Mouse (Mus musculus) liver, embryonic 13.5 days (tissue): ENCODE measurements around the gene Farp2. TPM values are rescaled to one million over a fixed set of nuclear protein-coding genes. Genes with fewer than 3 reads are reported as not detected.
A peak's percentile ranks its signal among the peaks of the same experiment; 100 is the strongest.

ENCODE experiments used
- ATAC-seq: fragments of 200-750 bp; cut with Nextera tagmentation; 2 replicates; pipeline ENCODE4 v1.8.0; 2017; ENCODE audit warnings: low read depth, mild to moderate bottlenecking, moderate number of reproducible peaks, moderate library complexity
- DNase-seq: peaks from one replicate; pipeline ENCODE4 v3.0.0; 2022
- H3K27ac ChIP-seq: fragments of 300-500 bp; sonication (generic); 2 replicates; pipeline ENCODE4 v1.5.1; 2015; ENCODE audit warnings: moderate library complexity, mild to moderate bottlenecking, inconsistent platforms
- H3K27me3 ChIP-seq: fragments of 300-500 bp; sonication (generic); 2 replicates; pipeline ENCODE4 v1.6.1; 2015; ENCODE audit warnings: mild to moderate bottlenecking, inconsistent platforms
- H3K36me3 ChIP-seq: fragments of 300-500 bp; sonication (generic); 2 replicates; pipeline ENCODE4 v1.6.1; 2015; ENCODE audit warnings: mild to moderate bottlenecking, inconsistent platforms
- H3K4me1 ChIP-seq: fragments of 300-500 bp; sonication (generic); replicated peaks from 2 replicates; pipeline ENCODE4 v1.6.1; 2015; ENCODE audit warnings: inconsistent platforms
- H3K4me2 ChIP-seq: fragments of 300-500 bp; sonication (generic); 2 replicates; pipeline ENCODE4 v1.6.1; 2015; ENCODE audit warnings: inconsistent platforms, mild to moderate bottlenecking, moderate library complexity
- H3K4me3 ChIP-seq: fragments of 300-500 bp; sonication (generic); replicated peaks from 2 replicates; pipeline ENCODE4 v1.5.1; 2015; ENCODE audit warnings: mild to moderate bottlenecking, inconsistent platforms
- H3K9ac ChIP-seq: fragments of 300-500 bp; sonication (generic); 2 replicates; pipeline ENCODE4 v1.6.1; 2015; ENCODE audit warnings: mild to moderate bottlenecking, inconsistent platforms
- H3K9me3 ChIP-seq: fragments of 300-500 bp; sonication (generic); replicated peaks from 2 replicates; pipeline ENCODE4 v1.6.1; 2016; ENCODE audit warnings: inconsistent platforms
- WGBS: fragments of 180-500 bp; shearing (Covaris S2); methylation state at CpG from one replicate; pipeline ENCODE4 v1.1.7; 2015; ENCODE audit not compliant: insufficient replicate concordance; 5-methylcytosine and 5-hydroxymethylcytosine counted together
- polyA plus RNA-seq: library from polyadenylated mRNA; unstranded; fragments of >200 nt; fragmentation: Nextera tagmentation; extraction: Ambion mirVana; gene quantifications from 2 replicates; pipeline ENCODE4 v1.2.1, GENCODE M21; 2015

Farp2 gene
- polyA plus RNA-seq, 1 experiment from 2014 or later = 0.77 TPM

DNA sequence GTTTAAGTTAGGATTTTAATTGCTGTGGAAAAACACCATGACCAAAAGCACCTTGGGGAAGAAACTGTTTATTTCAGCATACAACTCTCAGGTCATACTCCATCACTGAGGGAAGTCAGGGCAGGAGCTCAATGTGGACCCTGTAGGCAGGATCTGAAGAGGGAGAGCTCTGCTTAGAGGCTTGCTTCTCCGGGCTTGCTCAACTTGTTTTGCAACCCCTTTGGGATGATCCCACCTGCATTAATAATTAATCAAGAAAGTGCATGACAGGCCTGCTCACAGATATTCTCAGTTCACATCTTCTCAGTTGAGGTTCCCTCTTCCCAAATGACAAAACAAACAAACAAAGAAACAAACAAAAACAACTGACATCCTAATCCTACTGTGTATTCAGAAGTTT lies 51.8 kb downstream of the Farp2 start:
- Histone ChIP-seq H3K4me1 (peaks cover 7% of the 10 kb centered on the region; the same call in 1 of the 2 replicates), H3K4me2 (no peak overlapping the region), H3K27ac (no peak overlapping the region), H3K36me3 (no peaks in the 10 kb centered on the region), H3K9ac (no peak overlapping the region), H3K9me3 (no peaks in the 10 kb centered on the region), H3K4me3 (no peak overlapping the region), H3K27me3 (no peaks in the 10 kb centered on the region)
- DNase-seq (no peak), ATAC-seq (no peak)
- 70% methylated on average over 1 of the region's 1 CpGs for whole genome bisulfite sequencing

- DNase-seq (no peak), ATAC-seq (no peak)
- Histone ChIP-seq H3K9me3 (no peaks in the 10 kb centered on the region), H3K9ac (no peak overlapping the region), H3K27me3 (no peaks in the 10 kb centered on the region), H3K36me3 (no peaks in the 10 kb centered on the region), H3K4me2 (no peak overlapping the region), H3K4me3 (no peak overlapping the region), H3K4me1 (peaks cover 7% of the 10 kb centered on the region; the same call in 1 of the 2 replicates), H3K27ac (no peak overlapping the region)
- 52% methylated on average over 3 of the region's 3 CpGs for WGBS
These were observed 52.9 kb downstream of the Farp2 start for GRCm38 (mm10) chr1:93564781-93565180.

- Histone ChIP-seq H3K4me1 (peaks cover 7% of the 10 kb centered on the region; the same call in 1 of the 2 replicates), H3K27ac (no peak overlapping the region), H3K27me3 (no peaks in the 10 kb centered on the region), H3K9me3 (0 out of 2 replicates have a peak, but pooled peaks cover 4% of the 10 kb centered on the region), H3K4me3 (no peak overlapping the region), H3K4me2 (no peak overlapping the region), H3K36me3 (no peaks in the 10 kb centered on the region), H3K9ac (no peak overlapping the region)
- WGBS = 46% methylated on average over 3 of the region's 3 CpGs
- DNase-seq (no peak), ATAC-seq (no peak)
These were observed 55.1 kb downstream of the Farp2 start for GRCm38 (mm10) chr1:93567013-93567412.

GRCm38 (mm10) chr1:93567717-93568497 lies 56.0 kb downstream of the Farp2 start:
- no peak overlapping the region for H3K4me3 ChIP-seq
- no peak for DNase-seq
- no peaks in the 10 kb centered on the region for H3K27me3 ChIP-seq
- H3K9me3 ChIP-seq = 0 out of 2 replicates have a peak, but pooled peaks cover 4% of the 10 kb centered on the region
- H3K9ac ChIP-seq = no peak overlapping the region
- H3K36me3 ChIP-seq = no peaks in the 10 kb centered on the region
- peaks cover 7% of the 10 kb centered on the region; the same call in 1 of the 2 replicates for H3K4me1 ChIP-seq
- 49% methylated on average over 9 of the region's 9 CpGs for WGBS
- no peak overlapping the region for H3K27ac ChIP-seq
- H3K4me2 ChIP-seq = no peak overlapping the region
- 0 out of 2 replicates have a peak, but pooled peaks have one; percentile 29 for ATAC-seq

- no peak overlapping the region for H3K4me2 ChIP-seq
- H3K27ac ChIP-seq = no peak overlapping the region
- no peaks in the 10 kb centered on the region for H3K9me3 ChIP-seq
- H3K36me3 ChIP-seq = no peaks in the 10 kb centered on the region
- no peak overlapping the region for H3K4me3 ChIP-seq
- ATAC-seq (no peak), DNase-seq (no peak)
- H3K27me3 ChIP-seq = no peaks in the 10 kb centered on the region
- no peak overlapping the region for H3K9ac ChIP-seq
- no peaks in the 10 kb centered on the region for H3K4me1 ChIP-seq
- WGBS = 68% methylated on average over 3 of the region's 3 CpGs
These were observed 65.2 kb downstream of the Farp2 start for GRCm38 (mm10) chr1:93577066-93577465.

DNA sequence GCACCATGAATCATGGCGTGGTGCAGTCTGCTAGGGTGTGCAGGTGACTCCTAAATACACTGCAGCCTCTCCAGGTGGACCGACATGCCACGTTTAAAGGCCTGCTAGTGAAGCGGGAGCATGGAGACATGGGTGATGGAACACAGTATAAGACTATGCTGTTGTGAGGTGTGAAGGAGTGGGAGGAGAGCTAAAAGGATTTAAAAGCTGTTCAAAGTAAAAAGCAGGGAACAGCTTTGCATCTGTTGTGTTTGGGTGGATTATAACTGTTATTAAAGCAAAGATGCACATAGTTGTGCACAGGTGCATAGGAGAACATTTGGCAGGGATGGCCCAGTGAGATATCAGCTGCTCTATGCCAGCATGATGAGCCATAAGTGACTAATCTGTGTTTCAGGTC lies 66.0 kb downstream of the Farp2 start:
- WGBS = 67% methylated on average over 4 of the region's 4 CpGs
- Histone ChIP-seq H3K27ac (no peak overlapping the region), H3K9ac (no peak overlapping the region), H3K4me2 (no peak overlapping the region), H3K36me3 (no peaks in the 10 kb centered on the region), H3K9me3 (no peaks in the 10 kb centered on the region), H3K27me3 (no peaks in the 10 kb centered on the region), H3K4me3 (no peak overlapping the region), H3K4me1 (no peaks in the 10 kb centered on the region)
- no peak for DNase-seq
- no peak for ATAC-seq

GRCm38 (mm10) chr1:93581545-93581944 lies 69.7 kb downstream of the Farp2 start:
- Histone ChIP-seq H3K4me1 (no peaks in the 10 kb centered on the region), H3K9ac (no peak overlapping the region), H3K4me2 (no peak overlapping the region), H3K27ac (no peak overlapping the region), H3K4me3 (no peak overlapping the region), H3K36me3 (no peaks in the 10 kb centered on the region), H3K9me3 (no peaks in the 10 kb centered on the region), H3K27me3 (no peaks in the 10 kb centered on the region)
- DNase-seq (no peak), ATAC-seq (no peak)
- WGBS = 75% methylated on average over 7 of the region's 7 CpGs

DNA sequence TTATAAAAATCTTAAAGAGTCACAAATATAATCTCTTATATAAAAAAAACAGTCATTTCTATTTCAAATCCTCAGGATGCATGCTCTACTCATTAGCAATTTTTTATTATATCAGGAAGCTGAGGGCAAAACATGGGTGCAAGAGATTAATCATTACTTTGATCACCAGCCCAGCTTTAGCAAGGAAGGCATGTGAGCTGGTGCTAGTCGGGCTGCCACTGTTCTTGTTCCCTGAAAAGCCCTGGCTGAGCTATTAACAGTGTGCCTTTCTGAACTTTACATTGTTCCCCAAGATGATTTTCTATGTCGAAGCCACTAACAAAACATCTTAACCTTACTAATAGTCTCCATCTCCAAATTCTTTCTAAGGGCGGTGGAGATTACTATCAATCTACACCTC lies 76.5 kb downstream of the Farp2 start:
- H3K4me2 ChIP-seq = no peak overlapping the region
- DNase-seq (no peak), ATAC-seq (no peak)
- H3K27me3 ChIP-seq = no peaks in the 10 kb centered on the region
- 56% methylated on average over 3 of the region's 3 CpGs for WGBS
- no peaks in the 10 kb centered on the region for H3K36me3 ChIP-seq
- H3K27ac ChIP-seq = no peak overlapping the region
- H3K4me1 ChIP-seq = no peaks in the 10 kb centered on the region
- no peak overlapping the region for H3K4me3 ChIP-seq
- no peaks in the 10 kb centered on the region for H3K9me3 ChIP-seq
- H3K9ac ChIP-seq = no peak overlapping the region

- Histone ChIP-seq H3K9ac (no peak overlapping the region), H3K4me3 (no peak overlapping the region), H3K9me3 (no peaks in the 10 kb centered on the region), H3K4me1 (no peaks in the 10 kb centered on the region), H3K27me3 (no peaks in the 10 kb centered on the region), H3K27ac (no peak overlapping the region), H3K4me2 (no peak overlapping the region), H3K36me3 (no peaks in the 10 kb centered on the region)
- ATAC-seq (no peak), DNase-seq (no peak)
These were observed 82.1 kb downstream of the Farp2 start for GRCm38 (mm10) chr1:93593960-93594359.

DNA sequence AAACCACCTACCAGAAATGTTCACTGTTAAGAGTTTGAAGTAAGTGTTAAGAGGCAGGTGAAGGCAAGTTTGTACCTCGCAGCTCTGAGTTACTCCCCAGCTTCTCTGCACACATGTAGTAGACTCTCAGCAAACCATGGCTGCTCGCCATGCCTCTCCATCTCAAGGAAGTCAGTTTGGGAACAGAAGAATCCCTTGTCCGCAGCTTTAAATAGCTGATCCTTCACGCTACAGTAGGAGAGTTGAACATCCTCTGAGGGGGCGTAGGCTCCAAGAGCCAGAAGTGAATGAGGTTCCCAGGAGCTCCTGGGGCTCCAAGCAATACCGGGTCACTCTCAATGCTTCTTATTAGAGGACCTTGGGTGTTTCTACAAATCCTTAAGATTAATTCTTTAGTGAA lies 84.0 kb downstream of the Farp2 start:
- DNase-seq (no peak), ATAC-seq (no peak)
- Histone ChIP-seq H3K27ac (no peak overlapping the region), H3K9ac (no peak overlapping the region), H3K36me3 (no peaks in the 10 kb centered on the region), H3K4me1 (no peaks in the 10 kb centered on the region), H3K9me3 (no peaks in the 10 kb centered on the region), H3K4me2 (no peak overlapping the region), H3K27me3 (no peaks in the 10 kb centered on the region), H3K4me3 (no peak overlapping the region)
- WGBS = 70% methylated on average over 6 of the region's 6 CpGs

GRCm38 (mm10) chr1:93602911-93603310 lies 91.0 kb downstream of the Farp2 start:
- Histone ChIP-seq H3K9ac (no peak overlapping the region), H3K27ac (no peak overlapping the region), H3K36me3 (no peaks in the 10 kb centered on the region), H3K4me1 (no peaks in the 10 kb centered on the region), H3K27me3 (no peaks in the 10 kb centered on the region), H3K9me3 (no peaks in the 10 kb centered on the region), H3K4me2 (no peak overlapping the region), H3K4me3 (no peak overlapping the region)
- WGBS = 57% methylated on average over 4 of the region's 4 CpGs
- ATAC-seq = no peak
- DNase-seq = no peak

DNA sequence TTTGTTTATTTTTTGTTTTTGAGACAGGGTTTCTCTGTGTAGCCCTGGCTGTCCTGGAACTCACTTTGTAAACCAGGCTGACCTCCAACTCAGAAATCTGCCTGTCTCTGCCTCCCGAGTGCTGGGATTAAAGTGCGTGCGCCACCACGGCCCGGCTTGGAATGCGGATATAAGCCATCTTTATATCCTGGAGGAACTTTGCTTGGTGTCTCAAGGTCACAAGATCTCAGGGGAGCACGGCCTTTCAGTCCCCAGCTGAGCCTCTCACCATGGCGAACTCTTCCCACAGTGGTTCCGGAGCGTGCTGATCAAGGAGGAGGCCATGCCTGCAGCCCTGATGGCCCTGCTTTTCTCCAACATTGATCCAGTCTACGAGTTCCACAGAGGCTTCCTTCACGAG lies 92.0 kb downstream of the Farp2 start:
- Histone ChIP-seq H3K4me3 (no peak overlapping the region), H3K9me3 (no peaks in the 10 kb centered on the region), H3K27ac (no peak overlapping the region), H3K27me3 (no peaks in the 10 kb centered on the region), H3K36me3 (no peaks in the 10 kb centered on the region), H3K9ac (no peak overlapping the region), H3K4me1 (no peaks in the 10 kb centered on the region), H3K4me2 (no peak overlapping the region)
- 81% methylated on average over 12 of the region's 12 CpGs for WGBS
- DNase-seq (no peak), ATAC-seq (no peak)
